Mouse (Mus musculus) E14TG2a.4 (cell line): ENCODE data around the gene Pum1.

Experiments
- CTCF ChIP-seq: conservative IDR thresholded peaks from 2 replicates; pipeline ENCODE4 v1.5.1; 2014; ENCODE audit warnings: low read length
- NANOG ChIP-seq: IDR thresholded peaks from 2 replicates; pipeline ENCODE4 v1.6.1; 2014; ENCODE audit warnings: borderline replicate concordance, low read length, mixed read lengths
- POU5F1 ChIP-seq: IDR thresholded peaks from 2 replicates; pipeline ENCODE4 v1.6.1; 2014; ENCODE audit warnings: low read length, borderline replicate concordance

- TF ChIP-seq CTCF = no peak
- no peak for TF ChIP-seq POU5F1
- no peak for TF ChIP-seq NANOG
These were observed 91.7 kb downstream of the Pum1 start for GRCm38 (mm10) chr4:130754776-130755175.
